Mouse (Mus musculus): Measurements from ENCODE around the gene Myt1l. TPM values are rescaled to one million over a fixed set of nuclear protein-coding genes. Genes with fewer than 3 reads are reported as not detected.

The Myt1l gene
- polyA plus RNA-seq, 1 experiment from 2014 or later: 4.3 TPM

DNA sequence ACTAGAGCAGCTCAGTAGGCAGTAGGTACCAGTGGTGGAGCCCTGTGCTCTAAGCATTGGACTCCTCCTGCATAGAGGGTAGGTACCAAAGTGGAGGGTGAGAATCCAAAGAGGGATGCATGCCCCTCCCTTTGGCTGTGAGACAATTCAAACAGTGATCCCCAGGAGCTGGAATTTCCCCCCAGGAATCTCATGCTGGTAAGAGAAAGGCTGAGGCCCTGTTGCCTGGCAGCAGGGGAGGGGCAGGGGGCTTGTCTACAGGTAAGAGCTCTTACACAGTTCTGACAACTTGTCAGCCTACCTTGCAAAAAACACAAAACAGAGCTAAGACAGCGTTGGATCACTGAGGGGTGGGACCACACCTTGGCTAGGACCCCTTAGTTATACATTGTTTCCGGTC, 405.3 kb downstream of the Myt1l start:
- no peaks in the 10 kb centered on the region for H3K36me3 ChIP-seq
- no peak overlapping the region for H3K27ac ChIP-seq
- no peak overlapping the region for H3K4me3 ChIP-seq
- no peaks in the 10 kb centered on the region for H3K27me3 ChIP-seq
- H3K9ac ChIP-seq: no peak overlapping the region
- H3K4me2 ChIP-seq: no peak overlapping the region
- peaks cover 7% of the 10 kb centered on the region; the same call in 1 of the 2 replicates for H3K4me1 ChIP-seq
- H3K9me3 ChIP-seq: no peaks in the 10 kb centered on the region
- no peak for ATAC-seq (ENCODE audit: insufficient number of reproducible peaks, insufficient read depth, low FRiP score, low TSS enrichment, low read depth)
- WGBS: 58% methylated on average over 2 of the region's 2 CpGs

GRCm38 (mm10) chr12:29934120-29934581, 406.0 kb downstream of the Myt1l start:
- no peak overlapping the region for H3K27ac ChIP-seq
- 64% methylated on average over 8 of the region's 8 CpGs for WGBS
- ATAC-seq (ENCODE audit: insufficient number of reproducible peaks, insufficient read depth, low FRiP score, low TSS enrichment, low read depth): no peak

DNA sequence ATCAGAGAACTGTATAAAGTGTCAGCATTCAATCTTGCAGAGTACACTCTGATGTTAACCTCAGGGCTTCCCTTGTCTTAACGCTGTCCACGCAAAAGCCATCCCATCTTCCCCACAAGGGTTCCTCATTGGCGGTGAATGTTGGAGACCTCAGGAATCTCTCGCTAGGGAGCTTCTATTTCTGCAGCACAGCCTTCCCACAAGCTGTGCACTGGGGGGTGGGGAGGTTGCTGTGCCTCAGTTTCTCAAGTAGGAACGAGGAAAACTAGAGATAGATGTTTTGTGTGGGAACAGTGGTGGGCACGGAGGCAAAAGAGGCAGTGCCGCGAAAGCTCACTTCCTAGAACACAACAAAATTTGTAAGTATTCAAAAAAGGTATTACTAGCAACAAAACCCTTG, 409.1 kb downstream of the Myt1l start, which contains the start of gene Pxdn:
TSS of gene Pxdn (plus strand) at position 301 of the 400 bp plus-strand sequence.
- Histone ChIP-seq H3K4me3 (peak within 1 kb of the TSS; percentile 84), H3K27me3 (no peaks in the 10 kb centered on the region), H3K27ac (peak within 1 kb of the TSS; percentile 94), H3K4me1 (peaks cover 30% of the 10 kb centered on the region), H3K9me3 (peaks cover 3% of the 10 kb centered on the region; the same call in 1 of the 2 replicates), H3K4me2 (peak within 1 kb of the TSS; percentile 81), H3K9ac (peak within 1 kb of the TSS; percentile 94), H3K36me3 (no peaks in the 10 kb centered on the region)
- ATAC-seq (ENCODE audit: insufficient number of reproducible peaks, insufficient read depth, low FRiP score, low TSS enrichment, low read depth): no peak
- 31% methylated on average over 8 of the region's 8 CpGs for WGBS

More at GRCm38 (mm10) chr12:29934120-29934581, 406.0 kb downstream of the Myt1l start:
- Histone ChIP-seq H3K4me3 (no peak overlapping the region), H3K4me2 (no peak overlapping the region), H3K27me3 (no peaks in the 10 kb centered on the region), H3K36me3 (no peaks in the 10 kb centered on the region), H3K9ac (no peak overlapping the region), H3K9me3 (no peaks in the 10 kb centered on the region), H3K4me1 (peaks cover 8% of the 10 kb centered on the region)

GRCm38 (mm10) chr12:29937851-29938375, 409.7 kb downstream of the Myt1l start:
- H3K9me3 ChIP-seq: peaks cover 4% of the 10 kb centered on the region; the same call in 1 of the 2 replicates
- peak overlapping the region; percentile 94 for H3K27ac ChIP-seq
- H3K4me1 ChIP-seq: peaks cover 30% of the 10 kb centered on the region
- H3K4me2 ChIP-seq: peak overlapping the region; percentile 81
- H3K27me3 ChIP-seq: no peaks in the 10 kb centered on the region
- H3K36me3 ChIP-seq: no peaks in the 10 kb centered on the region
- under 1% methylated on average over 46 of the region's 49 CpGs for WGBS
- peak; percentile 91 for ATAC-seq (ENCODE audit: insufficient number of reproducible peaks, insufficient read depth, low FRiP score, low TSS enrichment, low read depth)
- H3K9ac ChIP-seq: peak overlapping the region; percentile 94
- peak overlapping the region; percentile 84 for H3K4me3 ChIP-seq

DNA sequence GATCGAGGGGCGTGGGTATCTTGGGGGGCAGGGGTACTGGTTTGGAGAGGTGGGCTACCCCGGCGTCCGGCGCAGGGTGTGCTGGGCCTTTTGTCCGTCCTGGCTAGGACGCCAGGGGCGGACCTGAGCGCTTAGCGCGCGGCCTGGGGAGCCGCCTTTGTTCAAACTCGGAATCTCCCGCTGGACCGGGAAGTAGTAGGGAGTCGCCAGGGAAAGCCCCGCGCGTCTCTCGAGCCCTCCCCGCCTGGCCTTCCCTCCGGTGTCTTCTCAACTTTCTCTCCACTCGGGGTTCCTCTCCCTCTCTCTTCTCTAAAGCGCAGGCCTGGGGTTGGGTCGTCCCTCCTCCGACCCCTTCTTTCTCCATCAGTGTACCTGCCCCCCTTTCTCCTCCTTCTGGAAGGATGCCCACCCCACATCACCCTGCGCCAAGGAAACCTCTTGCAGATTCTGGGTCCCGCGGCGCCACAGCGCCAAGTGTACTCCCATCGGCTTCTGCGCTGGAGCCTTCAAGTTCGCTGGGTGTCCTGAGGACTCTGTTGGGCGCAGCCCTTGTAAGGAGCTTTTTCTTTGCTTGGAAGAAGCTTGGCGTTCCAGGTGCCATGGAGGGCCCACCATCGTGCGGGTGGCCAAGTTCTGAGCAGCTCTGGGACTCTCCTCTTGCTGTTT, 410.3 kb downstream of the Myt1l start:
- Histone ChIP-seq H3K27ac (peak overlapping the region; percentile 94), H3K27me3 (no peaks in the 10 kb centered on the region), H3K36me3 (no peaks in the 10 kb centered on the region), H3K9me3 (peaks cover 4% of the 10 kb centered on the region; the same call in 1 of the 2 replicates), H3K9ac (peak overlapping the region; percentile 94), H3K4me1 (peaks cover 30% of the 10 kb centered on the region), H3K4me2 (peak overlapping the region; percentile 81), H3K4me3 (peak overlapping the region; percentile 84)
- under 1% methylated on average over 36 of the region's 40 CpGs for WGBS
- peak; percentile 65 for ATAC-seq (ENCODE audit: insufficient number of reproducible peaks, insufficient read depth, low FRiP score, low TSS enrichment, low read depth)

- Histone ChIP-seq H3K27me3 (no peaks in the 10 kb centered on the region), H3K4me2 (peak overlapping the region; percentile 81), H3K4me3 (peak overlapping the region; percentile 84), H3K36me3 (no peaks in the 10 kb centered on the region), H3K9me3 (peaks cover 4% of the 10 kb centered on the region; the same call in 1 of the 2 replicates), H3K4me1 (peaks cover 34% of the 10 kb centered on the region), H3K9ac (peak overlapping the region; percentile 94), H3K27ac (peak overlapping the region; percentile 94)
- no peak for ATAC-seq (ENCODE audit: insufficient number of reproducible peaks, insufficient read depth, low FRiP score, low TSS enrichment, low read depth)
- WGBS: 5% methylated on average over 8 of the region's 8 CpGs
Observed at GRCm38 (mm10) chr12:29939261-29939671, 411.1 kb downstream of the Myt1l start.

GRCm38 (mm10) chr12:29942435-29942834, 414.3 kb downstream of the Myt1l start:
- peaks cover 51% of the 10 kb centered on the region for H3K4me1 ChIP-seq
- no peak overlapping the region for H3K27ac ChIP-seq
- H3K9me3 ChIP-seq: peaks cover 4% of the 10 kb centered on the region; the same call in 1 of the 2 replicates
- H3K4me2 ChIP-seq: no peak overlapping the region
- WGBS: 79% methylated on average over 2 of the region's 2 CpGs
- no peak overlapping the region for H3K9ac ChIP-seq
- H3K36me3 ChIP-seq: no peaks in the 10 kb centered on the region
- no peak overlapping the region for H3K4me3 ChIP-seq
- H3K27me3 ChIP-seq: no peaks in the 10 kb centered on the region
- no peak for ATAC-seq (ENCODE audit: insufficient number of reproducible peaks, insufficient read depth, low FRiP score, low TSS enrichment, low read depth)

- no peak overlapping the region for H3K4me2 ChIP-seq
- H3K27ac ChIP-seq: no peak overlapping the region
- no peak overlapping the region for H3K9ac ChIP-seq
- H3K9me3 ChIP-seq: peaks cover 4% of the 10 kb centered on the region; the same call in 1 of the 2 replicates
- 79% methylated on average over 3 of the region's 3 CpGs for WGBS
- no peak for ATAC-seq (ENCODE audit: insufficient number of reproducible peaks, insufficient read depth, low FRiP score, low TSS enrichment, low read depth)
- H3K4me1 ChIP-seq: peaks cover 54% of the 10 kb centered on the region
- H3K36me3 ChIP-seq: no peaks in the 10 kb centered on the region
- no peaks in the 10 kb centered on the region for H3K27me3 ChIP-seq
- H3K4me3 ChIP-seq: no peak overlapping the region
Observed at GRCm38 (mm10) chr12:29944650-29945049, 416.5 kb downstream of the Myt1l start.

DNA sequence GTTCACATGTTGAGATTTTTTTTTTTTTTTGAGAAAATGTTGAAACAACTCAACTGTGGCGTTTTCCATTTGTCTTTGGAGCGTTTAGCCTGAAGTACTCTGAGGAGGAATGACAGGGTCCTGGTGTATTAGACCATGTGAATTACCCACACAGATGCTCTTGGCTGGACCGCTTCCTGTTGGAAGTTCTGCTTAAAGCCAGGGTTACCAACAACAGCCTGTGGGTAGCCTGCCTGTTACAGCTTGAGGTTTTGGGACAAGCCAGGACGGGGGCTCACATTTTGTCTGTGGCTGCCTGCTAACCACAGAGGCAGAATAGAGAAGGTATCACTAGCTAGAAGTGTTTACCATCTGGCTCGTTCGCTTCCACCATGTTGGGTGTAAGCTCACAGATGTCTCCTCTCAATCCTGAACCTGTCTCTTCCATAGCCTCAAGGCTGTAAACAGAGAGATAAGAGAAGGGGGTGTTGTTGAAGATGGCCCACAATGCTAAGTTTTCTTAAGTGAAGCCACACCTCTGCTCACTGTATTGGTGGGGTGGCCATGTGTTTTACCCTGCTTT, 417.1 kb downstream of the Myt1l start:
- Histone ChIP-seq H3K36me3 (no peaks in the 10 kb centered on the region), H3K9ac (no peak overlapping the region), H3K27ac (peak overlapping the region; percentile 24), H3K4me1 (peaks cover 53% of the 10 kb centered on the region), H3K4me2 (no peak overlapping the region), H3K9me3 (peaks cover 4% of the 10 kb centered on the region; the same call in 1 of the 2 replicates), H3K4me3 (no peak overlapping the region), H3K27me3 (no peaks in the 10 kb centered on the region)
- WGBS: 51% methylated on average over 6 of the region's 6 CpGs
- ATAC-seq (ENCODE audit: insufficient number of reproducible peaks, insufficient read depth, low FRiP score, low TSS enrichment, low read depth): no peak

DNA sequence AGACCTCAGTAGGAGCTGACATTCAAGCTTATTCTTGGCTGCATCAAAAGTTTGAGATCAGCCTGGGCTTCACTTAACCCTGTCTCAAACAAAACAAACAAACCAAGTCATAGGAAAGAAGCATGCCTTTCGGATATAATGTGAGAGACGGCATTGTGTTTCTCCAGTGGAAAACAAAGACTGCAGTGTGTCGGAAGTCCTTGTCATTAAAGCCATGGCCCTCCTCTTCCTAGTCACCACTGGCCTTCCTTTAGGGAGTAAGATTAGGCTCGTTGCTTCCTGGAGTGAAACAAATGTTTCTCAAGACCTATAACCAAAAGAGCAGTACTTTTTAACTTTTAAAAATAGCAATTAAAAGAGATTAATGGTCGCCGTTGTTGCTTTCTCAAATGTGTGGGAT, 422.9 kb downstream of the Myt1l start:
- WGBS: 38% methylated on average over 6 of the region's 6 CpGs
- no peak for ATAC-seq (ENCODE audit: insufficient number of reproducible peaks, insufficient read depth, low FRiP score, low TSS enrichment, low read depth)
- peaks cover 64% of the 10 kb centered on the region for H3K4me1 ChIP-seq

GRCm38 (mm10) chr12:29951485-29951884, 423.3 kb downstream of the Myt1l start:
- H3K27ac ChIP-seq: no peak overlapping the region
- 84% methylated on average over 5 of the region's 5 CpGs for WGBS
- no peaks in the 10 kb centered on the region for H3K36me3 ChIP-seq
- peaks cover 62% of the 10 kb centered on the region for H3K4me1 ChIP-seq
- H3K9me3 ChIP-seq: no peaks in the 10 kb centered on the region
- H3K4me3 ChIP-seq: no peak overlapping the region
- H3K27me3 ChIP-seq: no peaks in the 10 kb centered on the region
- ATAC-seq (ENCODE audit: insufficient number of reproducible peaks, insufficient read depth, low FRiP score, low TSS enrichment, low read depth): no peak
- H3K9ac ChIP-seq: no peak overlapping the region
- H3K4me2 ChIP-seq: no peak overlapping the region

More for the DNA sequence above, 422.9 kb downstream of the Myt1l start:
- H3K9me3 ChIP-seq: no peaks in the 10 kb centered on the region
- H3K27me3 ChIP-seq: no peaks in the 10 kb centered on the region
- no peak overlapping the region for H3K4me3 ChIP-seq
- H3K27ac ChIP-seq: peak overlapping the region; percentile 68
- H3K9ac ChIP-seq: no peak overlapping the region
- H3K36me3 ChIP-seq: no peaks in the 10 kb centered on the region
- no peak overlapping the region for H3K4me2 ChIP-seq
